Mouse (Mus musculus): Measurements from ENCODE around the gene Slc26a6. TPM values are rescaled to one million over a fixed set of nuclear protein-coding genes. Genes with fewer than 3 reads are reported as not detected.

Slc26a6 gene
- 10.3 and 16.4 TPM in 2 replicates for total RNA-seq (2021)
- long read RNA-seq, partial matches to known transcripts, result 0 of 2 reads
- long read RNA-seq, other reads (novel, unspliced or antisense), result 2 of 2 reads

GRCm38 (mm10) chr9:108852976-108853375 lies at the start of gene Slc26a6:
Slc26a6 (plus strand) TSS chr9:108853283.
- DNase-seq, result no peak

GRCm38 (mm10) chr9:108805768-108806167 lies 47.3 kb upstream of the Slc26a6 start:
- DNase-seq, result no peak

GRCm38 (mm10) chr9:108806379-108806778 lies 46.7 kb upstream of the Slc26a6 start:
- no peak for DNase-seq

- DNase-seq, result no peak
These were observed 46.3 kb upstream of the Slc26a6 start for GRCm38 (mm10) chr9:108806831-108807230.

GRCm38 (mm10) chr9:108807674-108808073 lies 45.4 kb upstream of the Slc26a6 start:
- DNase-seq, result no peak

- peak; percentile 98 for DNase-seq
These were observed 44.9 kb upstream of the Slc26a6 start, which contains the start of gene Nckipsd for GRCm38 (mm10) chr9:108808163-108808665. Nckipsd (plus strand) TSS chr9:108808368.

GRCm38 (mm10) chr9:108809188-108809587 lies 43.9 kb upstream of the Slc26a6 start:
- no peak for DNase-seq

GRCm38 (mm10) chr9:108809723-108810122 lies 43.4 kb upstream of the Slc26a6 start:
- DNase-seq, result no peak

GRCm38 (mm10) chr9:108810516-108810915 lies 42.6 kb upstream of the Slc26a6 start:
- DNase-seq, result no peak

- DNase-seq, result no peak
These were observed 37.5 kb upstream of the Slc26a6 start for GRCm38 (mm10) chr9:108815557-108815956.

- DNase-seq, result peak; percentile 67
These were observed 33.6 kb upstream of the Slc26a6 start for GRCm38 (mm10) chr9:108819495-108819894.

GRCm38 (mm10) chr9:108820077-108820476 lies 33.0 kb upstream of the Slc26a6 start:
- peak; percentile 0 for DNase-seq

GRCm38 (mm10) chr9:108824144-108824685 lies 28.9 kb upstream of the Slc26a6 start:
- peak; percentile 0 for DNase-seq

GRCm38 (mm10) chr9:108824755-108825413 lies 28.2 kb upstream of the Slc26a6 start:
- DNase-seq, result peak; percentile 41

- DNase-seq, result peak; percentile 69
These were observed 27.0 kb upstream of the Slc26a6 start, which contains the start of gene Celsr3 for GRCm38 (mm10) chr9:108825820-108826699. Celsr3 (plus strand) TSS chr9:108826320.

- peak; percentile 85 for DNase-seq
These were observed 26.3 kb upstream of the Slc26a6 start for GRCm38 (mm10) chr9:108826700-108827340.

GRCm38 (mm10) chr9:108827454-108827853 lies 25.6 kb upstream of the Slc26a6 start:
- no peak for DNase-seq

GRCm38 (mm10) chr9:108827906-108828305 lies 25.2 kb upstream of the Slc26a6 start:
- DNase-seq, result no peak

GRCm38 (mm10) chr9:108831637-108832036 lies 21.4 kb upstream of the Slc26a6 start:
- no peak for DNase-seq

GRCm38 (mm10) chr9:108832390-108833108 lies 20.5 kb upstream of the Slc26a6 start:
- peak; percentile 91 for DNase-seq

GRCm38 (mm10) chr9:108842989-108843388 lies 10.1 kb upstream of the Slc26a6 start:
- DNase-seq, result peak; percentile 50

All from adrenal gland, postnatal 25 days (tissue).